Mouse (Mus musculus) CD4-positive, CD25-positive, alpha-beta regulatory T cell, adult 2 months (primary cell): Measurements from ENCODE around the gene Tbx10.
"Not testable (repeated sequence)": the region's sequence is repeated elsewhere in the genome, so short reads cannot be mapped to it uniquely, and the experiment has no call there.

Experiments used
- DNase-seq: peaks from one replicate; pipeline ENCODE4 v3.0.0-alpha.2; 2012; ENCODE audit warnings: low read depth, low spot score

The Tbx10 gene

GRCm38 (mm10) chr19:3992416-3992815 is at the start of gene Tbx10:
TSS of gene Tbx10 (plus strand) at chr19:3992752.
- no peak for DNase-seq

- peak; percentile 80 for DNase-seq
These were observed 49.4 kb upstream of the Tbx10 start for GRCm38 (mm10) chr19:3942986-3943735.

- DNase-seq: peak; percentile 75
These were observed 46.5 kb upstream of the Tbx10 start for GRCm38 (mm10) chr19:3945872-3946564.

- peak; percentile 81 for DNase-seq
These were observed 45.8 kb upstream of the Tbx10 start for GRCm38 (mm10) chr19:3946715-3947114.

- DNase-seq: no peak
These were observed 44.7 kb upstream of the Tbx10 start for GRCm38 (mm10) chr19:3947813-3948212.

GRCm38 (mm10) chr19:3948546-3948945 is 44.0 kb upstream of the Tbx10 start:
- no peak for DNase-seq

GRCm38 (mm10) chr19:3950331-3950730 is 42.2 kb upstream of the Tbx10 start:
- DNase-seq: no peak

- no peak for DNase-seq
These were observed 41.1 kb upstream of the Tbx10 start for GRCm38 (mm10) chr19:3951461-3951860.

GRCm38 (mm10) chr19:3952099-3952498 is 40.5 kb upstream of the Tbx10 start:
- no peak for DNase-seq

GRCm38 (mm10) chr19:3955033-3955432 is 37.5 kb upstream of the Tbx10 start:
- no peak for DNase-seq

- no peak for DNase-seq
These were observed 36.7 kb upstream of the Tbx10 start for GRCm38 (mm10) chr19:3955804-3956203.

GRCm38 (mm10) chr19:3957296-3958036 is 35.1 kb upstream of the Tbx10 start:
- DNase-seq: not testable (repeated sequence)

GRCm38 (mm10) chr19:3958470-3958869 is 34.1 kb upstream of the Tbx10 start, which contains the start of gene Aldh3b3:
TSS of gene Aldh3b3 (plus strand) at chr19:3958645.
- no peak for DNase-seq

GRCm38 (mm10) chr19:3959030-3959429 is 33.5 kb upstream of the Tbx10 start:
- no peak for DNase-seq

GRCm38 (mm10) chr19:3960211-3960610 is 32.3 kb upstream of the Tbx10 start:
- DNase-seq: no peak

GRCm38 (mm10) chr19:3961805-3962204 is 30.7 kb upstream of the Tbx10 start:
- DNase-seq: not testable (repeated sequence)

GRCm38 (mm10) chr19:3962469-3962868 is 30.1 kb upstream of the Tbx10 start:
- peak; percentile 38 for DNase-seq

- DNase-seq: no peak
These were observed 28.5 kb upstream of the Tbx10 start for GRCm38 (mm10) chr19:3964030-3964429.

GRCm38 (mm10) chr19:3966330-3967075 is 26.0 kb upstream of the Tbx10 start:
- DNase-seq: no peak

GRCm38 (mm10) chr19:3967258-3967657 is 25.3 kb upstream of the Tbx10 start:
- no peak for DNase-seq

GRCm38 (mm10) chr19:3972229-3972628 is 20.3 kb upstream of the Tbx10 start, which contains the start of gene Aldh3b2:
TSS of gene Aldh3b2 (plus strand) at chr19:3972328.
- no peak for DNase-seq
